Mouse (Mus musculus): ENCODE measurements around the gene Hid1. TPM values are rescaled to one million over a fixed set of nuclear protein-coding genes. Genes with fewer than 3 reads are reported as not detected.
A peak's percentile ranks its signal among the peaks of the same experiment; 100 is the strongest.

The Hid1 gene
- polyA plus RNA-seq, 1 experiment from 2014 or later, result 37.5 TPM

GRCm38 (mm10) chr11:115303167-115303566, 64.4 kb downstream of the Hid1 start:
- Histone ChIP-seq H3K4me2 (replicated peaks; ENCODE audit: low read depth) (no peak overlapping the region), H3K36me3 (ENCODE audit: control insufficient read depth, insufficient read depth, low read length) (no peaks in the 10 kb centered on the region), H3K9ac (ENCODE audit: low read length) (no peak overlapping the region), H3K27me3 (ENCODE audit: control insufficient read depth, insufficient read depth, low read length) (no peaks in the 10 kb centered on the region), H3K4me1 (replicated peaks; ENCODE audit: control insufficient read depth, insufficient read depth) (no peaks in the 10 kb centered on the region), H3K4me3 (ENCODE audit: low read depth, low read length) (no peak overlapping the region), H3K27ac (replicated peaks) (no peak overlapping the region), H3K9me3 (ENCODE audit: control insufficient read depth, low read length) (no peaks in the 10 kb centered on the region)
- no peak for DNase-seq (ENCODE audit: low spot score)
- ATAC-seq (ENCODE audit: low FRiP score, low TSS enrichment), result no peak
- TF ChIP-seq EP300 (optimal IDR thresholded peaks at IDR 0.05) (no peak), CTCF (IDR thresholded peaks at IDR 0.05; ENCODE audit: low read depth) (no peak)
- WGBS, result 30% methylated on average over 8 of the region's 8 CpGs

GRCm38 (mm10) chr11:115301351-115301750, 66.2 kb downstream of the Hid1 start:
- no peak for ATAC-seq (ENCODE audit: low FRiP score, low TSS enrichment)
- Histone ChIP-seq H3K4me2 (replicated peaks; ENCODE audit: low read depth) (no peak overlapping the region), H3K9ac (ENCODE audit: low read length) (no peak overlapping the region), H3K4me3 (ENCODE audit: low read depth, low read length) (no peak overlapping the region), H3K27ac (replicated peaks) (no peak overlapping the region), H3K27me3 (ENCODE audit: control insufficient read depth, insufficient read depth, low read length) (no peaks in the 10 kb centered on the region), H3K36me3 (ENCODE audit: control insufficient read depth, insufficient read depth, low read length) (no peaks in the 10 kb centered on the region), H3K4me1 (replicated peaks; ENCODE audit: control insufficient read depth, insufficient read depth) (peaks cover 3% of the 10 kb centered on the region; the same call in 1 of the 2 replicates), H3K9me3 (ENCODE audit: control insufficient read depth, low read length) (no peaks in the 10 kb centered on the region)
- WGBS, result 70% methylated on average over 2 of the region's 2 CpGs
- TF ChIP-seq CTCF (IDR thresholded peaks at IDR 0.05; ENCODE audit: low read depth), result no peak
- TF ChIP-seq EP300 (optimal IDR thresholded peaks at IDR 0.05), result no peak
- no peak for DNase-seq (ENCODE audit: low spot score)

- TF ChIP-seq EP300 (optimal IDR thresholded peaks at IDR 0.05) (no peak), CTCF (IDR thresholded peaks at IDR 0.05; ENCODE audit: low read depth) (0 out of 2 replicates have a peak, but pooled peaks have one; percentile 9)
- DNase-seq (ENCODE audit: low spot score) (no peak), ATAC-seq (ENCODE audit: low FRiP score, low TSS enrichment) (no peak)
- no peaks in the 10 kb centered on the region for H3K27me3 ChIP-seq (ENCODE audit: control insufficient read depth, insufficient read depth, low read length)
- H3K36me3 ChIP-seq (ENCODE audit: control insufficient read depth, insufficient read depth, low read length), result no peaks in the 10 kb centered on the region
- H3K9ac ChIP-seq (ENCODE audit: low read length), result no peak overlapping the region
- no peak overlapping the region for H3K4me3 ChIP-seq (ENCODE audit: low read depth, low read length)
- no peak overlapping the region for H3K27ac ChIP-seq (replicated peaks)
- no peak overlapping the region for H3K4me2 ChIP-seq (replicated peaks; ENCODE audit: low read depth)
- 80% methylated on average over 4 of the region's 4 CpGs for WGBS
- H3K4me1 ChIP-seq (replicated peaks; ENCODE audit: control insufficient read depth, insufficient read depth), result peaks cover 3% of the 10 kb centered on the region; the same call in 1 of the 2 replicates
- H3K9me3 ChIP-seq (ENCODE audit: control insufficient read depth, low read length), result no peaks in the 10 kb centered on the region
Measured at GRCm38 (mm10) chr11:115300745-115301144, 66.8 kb downstream of the Hid1 start.

GRCm38 (mm10) chr11:115298160-115298559, 69.4 kb downstream of the Hid1 start:
- no peak overlapping the region for H3K27ac ChIP-seq (replicated peaks)
- DNase-seq (ENCODE audit: low spot score) (no peak), ATAC-seq (ENCODE audit: low FRiP score, low TSS enrichment) (no peak)
- TF ChIP-seq CTCF (IDR thresholded peaks at IDR 0.05; ENCODE audit: low read depth) (no peak), EP300 (optimal IDR thresholded peaks at IDR 0.05) (no peak)
- WGBS, result 76% methylated on average over 8 of the region's 8 CpGs
- no peak overlapping the region for H3K4me3 ChIP-seq (ENCODE audit: low read depth, low read length)
- H3K27me3 ChIP-seq (ENCODE audit: control insufficient read depth, insufficient read depth, low read length), result no peaks in the 10 kb centered on the region
- H3K4me1 ChIP-seq (replicated peaks; ENCODE audit: control insufficient read depth, insufficient read depth), result peaks cover 3% of the 10 kb centered on the region; the same call in 1 of the 2 replicates
- H3K9me3 ChIP-seq (ENCODE audit: control insufficient read depth, low read length), result no peaks in the 10 kb centered on the region
- H3K36me3 ChIP-seq (ENCODE audit: control insufficient read depth, insufficient read depth, low read length), result no peaks in the 10 kb centered on the region
- no peak overlapping the region for H3K4me2 ChIP-seq (replicated peaks; ENCODE audit: low read depth)
- no peak overlapping the region for H3K9ac ChIP-seq (ENCODE audit: low read length)

Other genes starting within 250 kb of the Hid1 start
- 0.36 and 0.47 TPM in 2 replicates for gene Cd300lf, start 233.8 kb downstream of the Hid1 start, polyA plus RNA-seq (2015; fragmentation: Nextera tagmentation; extraction: Ambion mirVana)
- gene Slc9a3r1, start 204.4 kb downstream of the Hid1 start, polyA plus RNA-seq (2015; fragmentation: Nextera tagmentation; extraction: Ambion mirVana), result 104 and 109 TPM in 2 replicates
- gene Tmem104, start 180.3 kb downstream of the Hid1 start, polyA plus RNA-seq (2015; fragmentation: Nextera tagmentation; extraction: Ambion mirVana), result 6.3 and 8.2 TPM in 2 replicates
- 17.7 and 18.1 TPM in 2 replicates for gene Nat9, start 179.9 kb downstream of the Hid1 start, polyA plus RNA-seq (2015; fragmentation: Nextera tagmentation; extraction: Ambion mirVana)
- gene Grin2c, start 100.5 kb downstream of the Hid1 start, polyA plus RNA-seq (2015; fragmentation: Nextera tagmentation; extraction: Ambion mirVana), result not detected in 2 replicates
- 6.7 and 7.3 TPM in 2 replicates for gene Fdxr, start 90.7 kb downstream of the Hid1 start, polyA plus RNA-seq (2015; fragmentation: Nextera tagmentation; extraction: Ambion mirVana)
- gene Fads6, start 70.1 kb downstream of the Hid1 start, polyA plus RNA-seq (2015; fragmentation: Nextera tagmentation; extraction: Ambion mirVana), result 1.3 and 1.5 TPM in 2 replicates
- gene Otop2, start 60.6 kb downstream of the Hid1 start, polyA plus RNA-seq (2015; fragmentation: Nextera tagmentation; extraction: Ambion mirVana), result 4.2 and 4.7 TPM in 2 replicates
- 0.34 and 0.36 TPM in 2 replicates for gene Ush1g, start 45.7 kb downstream of the Hid1 start, polyA plus RNA-seq (2015; fragmentation: Nextera tagmentation; extraction: Ambion mirVana)
- 20.5 and 21.0 TPM in 2 replicates for gene Otop3, start 33.0 kb downstream of the Hid1 start, polyA plus RNA-seq (2015; fragmentation: Nextera tagmentation; extraction: Ambion mirVana)
- 3.9 and 4.1 TPM in 2 replicates for gene Cdr2l, start 14.2 kb upstream of the Hid1 start, polyA plus RNA-seq (2015; fragmentation: Nextera tagmentation; extraction: Ambion mirVana)
- 138 and 144 TPM in 2 replicates for gene Mrpl58, start 36.0 kb upstream of the Hid1 start, polyA plus RNA-seq (2015; fragmentation: Nextera tagmentation; extraction: Ambion mirVana)
- gene Atp5h, start 52.2 kb upstream of the Hid1 start, polyA plus RNA-seq (2015; fragmentation: Nextera tagmentation; extraction: Ambion mirVana), result 883 and 916 TPM in 2 replicates
- gene Kctd2, start 52.4 kb upstream of the Hid1 start, polyA plus RNA-seq (2015; fragmentation: Nextera tagmentation; extraction: Ambion mirVana), result 11.6 and 13.0 TPM in 2 replicates
- gene Trim80, start 72.8 kb upstream of the Hid1 start, polyA plus RNA-seq (2015; fragmentation: Nextera tagmentation; extraction: Ambion mirVana), result 0.10 and 0.13 TPM in 2 replicates
- gene Slc16a5, start 94.7 kb upstream of the Hid1 start, polyA plus RNA-seq (2015; fragmentation: Nextera tagmentation; extraction: Ambion mirVana), result 14.4 and 17.3 TPM in 2 replicates
- gene Armc7, start 107.9 kb upstream of the Hid1 start, polyA plus RNA-seq (2015; fragmentation: Nextera tagmentation; extraction: Ambion mirVana), result 6.3 and 6.5 TPM in 2 replicates
- 145 and 152 TPM in 2 replicates for gene Nt5c, start 124.1 kb upstream of the Hid1 start, polyA plus RNA-seq (2015; fragmentation: Nextera tagmentation; extraction: Ambion mirVana)
- gene Jpt1, start 146.6 kb upstream of the Hid1 start, polyA plus RNA-seq (2015; fragmentation: Nextera tagmentation; extraction: Ambion mirVana), result 356 and 371 TPM in 2 replicates
- 533 and 539 TPM in 2 replicates for gene Sumo2, start 168.5 kb upstream of the Hid1 start, polyA plus RNA-seq (2015; fragmentation: Nextera tagmentation; extraction: Ambion mirVana)
- gene Nup85, start 196.7 kb upstream of the Hid1 start, polyA plus RNA-seq (2015; fragmentation: Nextera tagmentation; extraction: Ambion mirVana), result 44.6 and 47.2 TPM in 2 replicates
- gene Mrps7, start 236.2 kb upstream of the Hid1 start, polyA plus RNA-seq (2015; fragmentation: Nextera tagmentation; extraction: Ambion mirVana), result 52.6 and 58.4 TPM in 2 replicates
- 5.2 TPM in 2 replicates for gene Gga3, start 236.3 kb upstream of the Hid1 start, polyA plus RNA-seq (2015; fragmentation: Nextera tagmentation; extraction: Ambion mirVana)
- gene Mif4gd, start 245.2 kb upstream of the Hid1 start, polyA plus RNA-seq (2015; fragmentation: Nextera tagmentation; extraction: Ambion mirVana), result 48.9 and 52.3 TPM in 2 replicates

Data from stomach, postnatal 0 days (tissue).